Mouse (Mus musculus) lung, adult 2 months (tissue): Measurements from ENCODE around the gene Phldb1.
"Not testable (repeated sequence)": the region's sequence is repeated elsewhere in the genome, so short reads cannot be mapped to it uniquely, and the experiment has no call there.

ENCODE experiments used
- CTCF ChIP-seq: fragments of 200-500 bp; IDR thresholded peaks from 2 replicates; pipeline ENCODE4 v1.5.1; 2011; ENCODE audit warnings: mild to moderate bottlenecking, low read length, control low read depth; ENCODE audit not compliant: insufficient read depth
- POLR2A ChIP-seq: fragments of 200-500 bp; IDR thresholded peaks from 2 replicates; pipeline ENCODE4 v1.6.1; 2011; ENCODE audit warnings: low read depth, mild to moderate bottlenecking, control low read depth, low read length, borderline replicate concordance; ENCODE audit errors: extremely low read depth

- TF ChIP-seq POLR2A, CTCF: not testable (repeated sequence)
These were observed 96.3 kb downstream of the Phldb1 start for GRCm38 (mm10) chr9:44638726-44639125.
